Mouse (Mus musculus): ENCODE results near the gene Plpp3.

Plpp3 gene

GRCm38 (mm10) chr4:105158169-105158555 lies 1.0 kb downstream of the Plpp3 start:
- peak in 1 of 2 experiments; percentile 15 for DNase-seq (ENCODE audit: low read depth in 1 of 2, low spot score in 2 of 2)

GRCm38 (mm10) chr4:105158651-105159530 lies 1.7 kb downstream of the Plpp3 start:
- no peak for DNase-seq (ENCODE audit: low read depth in 1 of 2, low spot score in 2 of 2)

- no peak for DNase-seq (ENCODE audit: low read depth in 1 of 2, low spot score in 2 of 2)
These were observed 2.4 kb downstream of the Plpp3 start for GRCm38 (mm10) chr4:105159531-105159870.

GRCm38 (mm10) chr4:105160470-105160869 lies 3.3 kb downstream of the Plpp3 start:
- DNase-seq (ENCODE audit: low read depth in 1 of 2, low spot score in 2 of 2), result no peak

- DNase-seq (ENCODE audit: low read depth in 1 of 2, low spot score in 2 of 2), result no peak
These were observed 4.9 kb downstream of the Plpp3 start for GRCm38 (mm10) chr4:105162014-105162413.

GRCm38 (mm10) chr4:105162676-105163075 lies 5.5 kb downstream of the Plpp3 start:
- DNase-seq (ENCODE audit: low read depth in 1 of 2, low spot score in 2 of 2), result no peak

GRCm38 (mm10) chr4:105163981-105164411 lies 6.8 kb downstream of the Plpp3 start:
- no peak for DNase-seq (ENCODE audit: low read depth in 1 of 2, low spot score in 2 of 2)

GRCm38 (mm10) chr4:105164952-105165351 lies 7.8 kb downstream of the Plpp3 start:
- DNase-seq (ENCODE audit: low read depth in 1 of 2, low spot score in 2 of 2), result no peak

GRCm38 (mm10) chr4:105169093-105169571 lies 12.0 kb downstream of the Plpp3 start:
- DNase-seq (ENCODE audit: low read depth in 1 of 2, low spot score in 2 of 2), result no peak

GRCm38 (mm10) chr4:105169826-105170810 lies 13.0 kb downstream of the Plpp3 start:
- DNase-seq (ENCODE audit: low read depth in 1 of 2, low spot score in 2 of 2), result no peak

- no peak for DNase-seq (ENCODE audit: low read depth in 1 of 2, low spot score in 2 of 2)
These were observed 13.8 kb downstream of the Plpp3 start for GRCm38 (mm10) chr4:105170811-105171401.

- no peak for DNase-seq (ENCODE audit: low read depth in 1 of 2, low spot score in 2 of 2)
These were observed 14.3 kb downstream of the Plpp3 start for GRCm38 (mm10) chr4:105171432-105171831.

- DNase-seq (ENCODE audit: low read depth in 1 of 2, low spot score in 2 of 2), result no peak
These were observed 17.6 kb downstream of the Plpp3 start for GRCm38 (mm10) chr4:105174778-105175177.

GRCm38 (mm10) chr4:105175255-105176035 lies 18.3 kb downstream of the Plpp3 start:
- no peak for DNase-seq (ENCODE audit: low read depth in 1 of 2, low spot score in 2 of 2)

GRCm38 (mm10) chr4:105181014-105181658 lies 24.0 kb downstream of the Plpp3 start:
- DNase-seq (ENCODE audit: low read depth in 1 of 2, low spot score in 2 of 2), result no peak

GRCm38 (mm10) chr4:105181659-105182167 lies 24.6 kb downstream of the Plpp3 start:
- no peak for DNase-seq (ENCODE audit: low read depth in 1 of 2, low spot score in 2 of 2)

- DNase-seq (ENCODE audit: low read depth in 1 of 2, low spot score in 2 of 2), result no peak
These were observed 25.1 kb downstream of the Plpp3 start for GRCm38 (mm10) chr4:105182249-105182648.

- DNase-seq (ENCODE audit: low read depth in 1 of 2, low spot score in 2 of 2), result no peak
These were observed 27.3 kb downstream of the Plpp3 start for GRCm38 (mm10) chr4:105184490-105184889.

- DNase-seq (ENCODE audit: low read depth in 1 of 2, low spot score in 2 of 2), result no peak
These were observed 27.8 kb downstream of the Plpp3 start for GRCm38 (mm10) chr4:105184924-105185323.

GRCm38 (mm10) chr4:105186654-105187053 lies 29.5 kb downstream of the Plpp3 start:
- DNase-seq (ENCODE audit: low read depth in 1 of 2, low spot score in 2 of 2), result no peak
